Mouse (Mus musculus) liver, embryonic 12.5 days (tissue): ENCODE measurements around the gene Itpkb. TPM values are rescaled to one million over a fixed set of nuclear protein-coding genes. Genes with fewer than 3 reads are reported as not detected.

ENCODE experiments used
- ATAC-seq: fragments of 200-750 bp; cut with Nextera tagmentation; 2 replicates; pipeline ENCODE4 v1.8.0; 2017; ENCODE audit warnings: moderate number of reproducible peaks, mild to moderate bottlenecking, moderate library complexity
- H3K27ac ChIP-seq: fragments of 300-500 bp; sonication (generic); 2 replicates; pipeline ENCODE4 v1.5.1; 2016; ENCODE audit warnings: mild to moderate bottlenecking
- H3K27me3 ChIP-seq: fragments of 300-500 bp; sonication (generic); replicated peaks from 2 replicates; pipeline ENCODE4 v1.6.1; 2016; ENCODE audit warnings: mild to moderate bottlenecking, moderate library complexity
- H3K36me3 ChIP-seq: fragments of 300-500 bp; sonication (generic); 2 replicates; pipeline ENCODE4 v1.6.1; 2016; ENCODE audit warnings: mild to moderate bottlenecking, moderate library complexity
- H3K4me1 ChIP-seq: fragments of 300-500 bp; sonication (generic); 2 replicates; pipeline ENCODE4 v1.6.1; 2016
- H3K4me2 ChIP-seq: fragments of 300-500 bp; sonication (generic); 2 replicates; pipeline ENCODE4 v1.6.1; 2016; ENCODE audit warnings: mild to moderate bottlenecking, moderate library complexity
- H3K4me3 ChIP-seq: fragments of 300-500 bp; sonication (generic); 2 replicates; pipeline ENCODE4 v1.5.1; 2016; ENCODE audit warnings: mild to moderate bottlenecking, moderate library complexity
- H3K9ac ChIP-seq: fragments of 300-500 bp; sonication (generic); 2 replicates; pipeline ENCODE4 v1.6.1; 2016; ENCODE audit warnings: mild to moderate bottlenecking, moderate library complexity
- H3K9me3 ChIP-seq: fragments of 300-500 bp; sonication (generic); replicated peaks from 2 replicates; pipeline ENCODE4 v1.6.1; 2016; ENCODE audit warnings: mild to moderate bottlenecking, moderate library complexity
- WGBS: fragments of 180-500 bp; shearing (Covaris S2); methylation state at CpG from one replicate; pipeline ENCODE4 v1.1.7; 2016; ENCODE audit not compliant: insufficient replicate concordance; 5-methylcytosine and 5-hydroxymethylcytosine counted together
- polyA plus RNA-seq: library from polyadenylated mRNA; unstranded; fragments of >200 nt; fragmentation: Nextera tagmentation; extraction: Ambion mirVana; gene quantifications from 2 replicates; pipeline ENCODE4 v1.2.1, GENCODE M21; 2016

Itpkb gene
- polyA plus RNA-seq, 1 experiment from 2014 or later = 4.3 TPM

GRCm38 (mm10) chr1:180420496-180421164 is 90.3 kb downstream of the Itpkb start:
- H3K4me2 ChIP-seq = no peak overlapping the region
- WGBS = 79% methylated on average over 8 of the region's 8 CpGs
- peaks cover 24% of the 10 kb centered on the region; the same call in 1 of the 2 replicates for H3K4me1 ChIP-seq
- H3K9me3 ChIP-seq = no peaks in the 10 kb centered on the region
- peaks cover 9% of the 10 kb centered on the region; the same call in 1 of the 2 replicates for H3K36me3 ChIP-seq
- no peak for ATAC-seq
- H3K27me3 ChIP-seq = no peaks in the 10 kb centered on the region
- H3K4me3 ChIP-seq = no peak overlapping the region
- no peak overlapping the region for H3K9ac ChIP-seq
- H3K27ac ChIP-seq = no peak overlapping the region

- Histone ChIP-seq H3K4me1 (peaks cover 24% of the 10 kb centered on the region; the same call in 1 of the 2 replicates), H3K27me3 (no peaks in the 10 kb centered on the region)
- 69% methylated on average over 25 of the region's 25 CpGs for WGBS
Observed at GRCm38 (mm10) chr1:180421165-180421909, 91.1 kb downstream of the Itpkb start.

GRCm38 (mm10) chr1:180422076-180422828 is 92.0 kb downstream of the Itpkb start:
- ATAC-seq = peak; percentile 30; the same call in 1 of the 2 replicates
- WGBS = 44% methylated on average over 11 of the region's 11 CpGs
- H3K4me2 ChIP-seq = no peak overlapping the region
- no peak overlapping the region for H3K27ac ChIP-seq
- H3K27me3 ChIP-seq = no peaks in the 10 kb centered on the region
- peaks cover 17% of the 10 kb centered on the region; the same call in 1 of the 2 replicates for H3K4me1 ChIP-seq
- H3K36me3 ChIP-seq = peaks cover 9% of the 10 kb centered on the region; the same call in 1 of the 2 replicates
- H3K9ac ChIP-seq = no peak overlapping the region
- H3K4me3 ChIP-seq = no peak overlapping the region
- no peaks in the 10 kb centered on the region for H3K9me3 ChIP-seq

More at GRCm38 (mm10) chr1:180421165-180421909, 91.1 kb downstream of the Itpkb start:
- no peak for ATAC-seq
- no peak overlapping the region for H3K27ac ChIP-seq
- H3K4me3 ChIP-seq = no peak overlapping the region
- H3K9ac ChIP-seq = no peak overlapping the region
- no peak overlapping the region for H3K4me2 ChIP-seq
- peaks cover 9% of the 10 kb centered on the region; the same call in 1 of the 2 replicates for H3K36me3 ChIP-seq
- H3K9me3 ChIP-seq = no peaks in the 10 kb centered on the region

- 45% methylated on average over 16 of the region's 16 CpGs for WGBS
- Histone ChIP-seq H3K4me3 (no peak overlapping the region), H3K4me1 (peaks cover 17% of the 10 kb centered on the region; the same call in 1 of the 2 replicates), H3K27ac (no peak overlapping the region), H3K9ac (no peak overlapping the region), H3K36me3 (peaks cover 8% of the 10 kb centered on the region; the same call in 1 of the 2 replicates), H3K4me2 (no peak overlapping the region), H3K27me3 (no peaks in the 10 kb centered on the region), H3K9me3 (no peaks in the 10 kb centered on the region)
- ATAC-seq = no peak
Observed at GRCm38 (mm10) chr1:180423008-180423639, 92.8 kb downstream of the Itpkb start.

- Histone ChIP-seq H3K4me2 (no peak overlapping the region), H3K27ac (no peak overlapping the region), H3K4me1 (peaks cover 17% of the 10 kb centered on the region; the same call in 1 of the 2 replicates), H3K9ac (no peak overlapping the region), H3K36me3 (no peaks in the 10 kb centered on the region), H3K27me3 (no peaks in the 10 kb centered on the region), H3K9me3 (no peaks in the 10 kb centered on the region), H3K4me3 (no peak overlapping the region)
- no peak for ATAC-seq
- whole genome bisulfite sequencing = 62% methylated on average over 3 of the region's 3 CpGs
Observed at GRCm38 (mm10) chr1:180423931-180424330, 93.6 kb downstream of the Itpkb start.

- peaks cover 25% of the 10 kb centered on the region; the same call in 1 of the 2 replicates for H3K4me1 ChIP-seq
- H3K27me3 ChIP-seq = peaks cover 17% of the 10 kb centered on the region; the same call in 1 of the 2 replicates
- no peak overlapping the region for H3K4me3 ChIP-seq
- H3K9ac ChIP-seq = no peak overlapping the region
- no peak for ATAC-seq
- WGBS = 59% methylated on average over 6 of the region's 6 CpGs
- H3K4me2 ChIP-seq = no peak overlapping the region
- H3K27ac ChIP-seq = no peak overlapping the region
- no peaks in the 10 kb centered on the region for H3K9me3 ChIP-seq
- no peaks in the 10 kb centered on the region for H3K36me3 ChIP-seq
Observed at GRCm38 (mm10) chr1:180426405-180426804, 96.1 kb downstream of the Itpkb start.

GRCm38 (mm10) chr1:180427685-180428084 is 97.4 kb downstream of the Itpkb start:
- H3K9ac ChIP-seq = no peak overlapping the region
- no peak for ATAC-seq
- no peak overlapping the region for H3K27ac ChIP-seq
- no peak overlapping the region for H3K4me3 ChIP-seq
- H3K27me3 ChIP-seq = peaks cover 30% of the 10 kb centered on the region
- H3K9me3 ChIP-seq = no peaks in the 10 kb centered on the region
- H3K4me1 ChIP-seq = peaks cover 20% of the 10 kb centered on the region
- no peaks in the 10 kb centered on the region for H3K36me3 ChIP-seq
- H3K4me2 ChIP-seq = no peak overlapping the region
- 45% methylated on average over 10 of the region's 10 CpGs for WGBS

- no peak for ATAC-seq
- Histone ChIP-seq H3K36me3 (no peaks in the 10 kb centered on the region), H3K4me2 (no peak overlapping the region), H3K27me3 (peaks cover 35% of the 10 kb centered on the region), H3K9ac (no peak overlapping the region), H3K27ac (no peak overlapping the region), H3K4me1 (peaks cover 20% of the 10 kb centered on the region), H3K4me3 (no peak overlapping the region), H3K9me3 (no peaks in the 10 kb centered on the region)
- 17% methylated on average over 9 of the region's 9 CpGs for WGBS
Observed at GRCm38 (mm10) chr1:180428101-180428712, 97.9 kb downstream of the Itpkb start.

GRCm38 (mm10) chr1:180428871-180429270 is 98.6 kb downstream of the Itpkb start:
- peaks cover 42% of the 10 kb centered on the region for H3K27me3 ChIP-seq

GRCm38 (mm10) chr1:180429819-180430218 is 99.5 kb downstream of the Itpkb start:
- peaks cover 52% of the 10 kb centered on the region for H3K27me3 ChIP-seq
- no peaks in the 10 kb centered on the region for H3K9me3 ChIP-seq
- no peak overlapping the region for H3K27ac ChIP-seq
- H3K9ac ChIP-seq = no peak overlapping the region
- WGBS = 18% methylated on average over 5 of the region's 5 CpGs
- H3K4me1 ChIP-seq = peaks cover 22% of the 10 kb centered on the region
- ATAC-seq = no peak
- H3K4me2 ChIP-seq = no peak overlapping the region
- H3K4me3 ChIP-seq = no peak overlapping the region
- no peaks in the 10 kb centered on the region for H3K36me3 ChIP-seq

More at GRCm38 (mm10) chr1:180428871-180429270, 98.6 kb downstream of the Itpkb start:
- no peak overlapping the region for H3K27ac ChIP-seq
- no peak overlapping the region for H3K4me3 ChIP-seq
- WGBS = 68% methylated on average over 8 of the region's 8 CpGs
- peaks cover 20% of the 10 kb centered on the region for H3K4me1 ChIP-seq
- no peaks in the 10 kb centered on the region for H3K9me3 ChIP-seq
- H3K36me3 ChIP-seq = no peaks in the 10 kb centered on the region
- no peak for ATAC-seq
- H3K9ac ChIP-seq = no peak overlapping the region
- no peak overlapping the region for H3K4me2 ChIP-seq

- ATAC-seq = no peak; the same call in 1 of the 2 replicates
- WGBS = 20% methylated on average over 12 of the region's 12 CpGs
- Histone ChIP-seq H3K4me3 (no peak overlapping the region), H3K4me1 (peaks cover 24% of the 10 kb centered on the region), H3K9me3 (no peaks in the 10 kb centered on the region), H3K36me3 (no peaks in the 10 kb centered on the region), H3K4me2 (no peak overlapping the region), H3K27me3 (peaks cover 67% of the 10 kb centered on the region), H3K9ac (no peak overlapping the region), H3K27ac (no peak overlapping the region)
Observed at GRCm38 (mm10) chr1:180431833-180432232, 101.5 kb downstream of the Itpkb start.
